Mouse (Mus musculus) forebrain, embryonic 11.5 days (tissue): ENCODE results near the gene Gtf2e1. TPM values are rescaled to one million over a fixed set of nuclear protein-coding genes. Genes with fewer than 3 reads are reported as not detected.

Experiments used
- ATAC-seq: fragments of 200-750 bp; cut with Nextera tagmentation; replicated peaks from 2 replicates; pipeline ENCODE4 v1.8.0; 2017; ENCODE audit warnings: moderate TSS enrichment; ENCODE audit not compliant: low FRiP score
- DNase-seq: peaks from one replicate; pipeline ENCODE4 v3.0.0-alpha.2; 2017; ENCODE audit warnings: low spot score
- H3K27ac ChIP-seq: fragments of 300-500 bp; sonication (generic); 2 replicates; pipeline ENCODE4 v1.5.1; 2014; ENCODE audit warnings: low read depth, low read length
- H3K27me3 ChIP-seq: fragments of 300-500 bp; sonication (generic); 2 replicates; pipeline ENCODE4 v1.6.1; 2014; ENCODE audit warnings: mild to moderate bottlenecking, low read length, mixed read lengths; ENCODE audit not compliant: control insufficient read depth, insufficient read depth
- H3K36me3 ChIP-seq: fragments of 300-500 bp; sonication (generic); 2 replicates; pipeline ENCODE4 v1.6.1; 2014; ENCODE audit warnings: mild to moderate bottlenecking, low read length, moderate library complexity, mixed read lengths; ENCODE audit not compliant: control insufficient read depth, insufficient read depth
- H3K4me1 ChIP-seq: fragments of 300-500 bp; sonication (generic); replicated peaks from 2 replicates; pipeline ENCODE4 v1.6.1; 2014; ENCODE audit warnings: low read length, mixed read lengths; ENCODE audit not compliant: control insufficient read depth, insufficient read depth
- H3K4me2 ChIP-seq: fragments of 300-500 bp; sonication (generic); 2 replicates; pipeline ENCODE4 v1.6.1; 2014; ENCODE audit warnings: low read depth, mild to moderate bottlenecking, low read length, moderate library complexity, mixed read lengths; ENCODE audit not compliant: severe bottlenecking
- H3K4me3 ChIP-seq: fragments of 300-500 bp; sonication (generic); 2 replicates; pipeline ENCODE4 v1.5.1; 2014; ENCODE audit warnings: low read depth, low read length
- H3K9ac ChIP-seq: fragments of 300-500 bp; sonication (generic); 2 replicates; pipeline ENCODE4 v1.6.1; 2014; ENCODE audit warnings: low read length
- H3K9me3 ChIP-seq: fragments of 300-500 bp; sonication (generic); 2 replicates; pipeline ENCODE4 v1.6.1; 2016; ENCODE audit warnings: low read length, mixed read lengths; ENCODE audit not compliant: control insufficient read depth
- WGBS: fragments of 180-500 bp; shearing (Covaris S2); extraction: QIAGEN DNeasy Blood & Tissue Kit; methylation state at CpG from one replicate; pipeline ENCODE4 v1.1.7; 2014; 5-methylcytosine and 5-hydroxymethylcytosine counted together
- polyA plus RNA-seq: library from polyadenylated mRNA; unstranded; fragments of >200 nt; fragmentation: Nextera tagmentation; extraction: Ambion mirVana; gene quantifications from 2 replicates; pipeline ENCODE4 v1.2.1, GENCODE M21; 2014

Gene Gtf2e1
- polyA plus RNA-seq, 1 experiment from 2014 or later = 56.5 TPM

GRCm38 (mm10) chr16:37562961-37563360, 23.4 kb upstream of the Gtf2e1 start:
- Histone ChIP-seq H3K4me2 (no peak overlapping the region), H3K27me3 (no peaks in the 10 kb centered on the region), H3K4me3 (no peak overlapping the region), H3K27ac (no peak overlapping the region), H3K9ac (no peak overlapping the region), H3K36me3 (peaks cover 3% of the 10 kb centered on the region; the same call in 1 of the 2 replicates), H3K9me3 (no peaks in the 10 kb centered on the region), H3K4me1 (no peaks in the 10 kb centered on the region)
- 79% methylated on average over 5 of the region's 5 CpGs for WGBS
- DNase-seq (no peak), ATAC-seq (no peak)

DNA sequence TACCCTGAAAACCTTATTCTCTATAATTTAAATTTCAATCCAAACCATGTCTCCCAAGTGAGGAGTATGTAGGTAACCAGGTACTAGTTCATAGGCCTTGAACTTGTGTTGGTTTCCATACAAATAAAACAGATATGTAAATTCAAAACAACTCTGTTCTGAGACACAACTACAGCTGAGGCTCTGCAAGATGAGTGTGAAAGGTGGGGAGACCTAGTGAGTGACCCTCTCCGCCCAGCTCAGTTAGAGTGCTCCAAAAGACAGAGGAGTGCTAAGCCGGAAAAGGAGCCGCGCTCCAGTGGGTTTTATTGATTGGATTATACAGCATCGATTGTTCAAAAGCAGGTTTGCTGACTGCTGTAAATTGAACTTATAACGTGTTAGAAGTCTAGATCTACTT, 22.8 kb upstream of the Gtf2e1 start:
- H3K36me3 ChIP-seq = peaks cover 5% of the 10 kb centered on the region; the same call in 1 of the 2 replicates
- no peak overlapping the region for H3K4me3 ChIP-seq
- no peaks in the 10 kb centered on the region for H3K27me3 ChIP-seq
- WGBS = 51% methylated on average over 6 of the region's 6 CpGs
- no peaks in the 10 kb centered on the region for H3K9me3 ChIP-seq
- H3K4me2 ChIP-seq = no peak overlapping the region
- no peaks in the 10 kb centered on the region for H3K4me1 ChIP-seq
- no peak overlapping the region for H3K9ac ChIP-seq
- no peak for DNase-seq
- no peak overlapping the region for H3K27ac ChIP-seq
- ATAC-seq = no peak

DNA sequence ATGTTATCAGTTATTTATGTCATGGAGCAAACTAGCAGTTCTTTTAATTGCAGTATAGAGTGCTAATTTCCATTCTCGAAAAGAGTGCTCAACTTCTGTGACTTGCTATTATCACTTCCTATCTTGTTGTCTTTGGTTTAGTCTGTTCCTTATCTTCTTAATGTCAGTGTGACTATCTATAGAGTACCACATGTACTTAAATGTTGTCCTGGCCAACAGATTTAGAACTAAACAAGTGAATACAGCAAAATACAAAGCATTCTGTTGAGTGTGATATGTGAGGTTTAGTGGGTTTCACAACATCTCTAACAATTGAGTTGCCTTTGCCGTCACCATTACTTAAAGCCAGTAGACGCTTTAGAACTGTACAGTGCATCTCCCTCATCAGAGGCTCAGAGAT, 13.2 kb upstream of the Gtf2e1 start:
- Histone ChIP-seq H3K4me3 (no peak overlapping the region), H3K9me3 (no peaks in the 10 kb centered on the region), H3K36me3 (peaks cover 5% of the 10 kb centered on the region; the same call in 1 of the 2 replicates), H3K4me1 (no peaks in the 10 kb centered on the region), H3K4me2 (no peak overlapping the region), H3K9ac (no peak overlapping the region), H3K27me3 (no peaks in the 10 kb centered on the region), H3K27ac (no peak overlapping the region)
- DNase-seq (no peak), ATAC-seq (no peak)
- 93% methylated on average over 3 of the region's 3 CpGs for WGBS

GRCm38 (mm10) chr16:37550981-37551380, 11.4 kb upstream of the Gtf2e1 start:
- Histone ChIP-seq H3K36me3 (no peaks in the 10 kb centered on the region), H3K4me3 (no peak overlapping the region), H3K9me3 (no peaks in the 10 kb centered on the region), H3K27ac (no peak overlapping the region), H3K27me3 (no peaks in the 10 kb centered on the region), H3K4me2 (no peak overlapping the region), H3K4me1 (no peaks in the 10 kb centered on the region), H3K9ac (no peak overlapping the region)
- no peak for DNase-seq
- no peak for ATAC-seq
- 94% methylated on average over 2 of the region's 2 CpGs for WGBS

DNA sequence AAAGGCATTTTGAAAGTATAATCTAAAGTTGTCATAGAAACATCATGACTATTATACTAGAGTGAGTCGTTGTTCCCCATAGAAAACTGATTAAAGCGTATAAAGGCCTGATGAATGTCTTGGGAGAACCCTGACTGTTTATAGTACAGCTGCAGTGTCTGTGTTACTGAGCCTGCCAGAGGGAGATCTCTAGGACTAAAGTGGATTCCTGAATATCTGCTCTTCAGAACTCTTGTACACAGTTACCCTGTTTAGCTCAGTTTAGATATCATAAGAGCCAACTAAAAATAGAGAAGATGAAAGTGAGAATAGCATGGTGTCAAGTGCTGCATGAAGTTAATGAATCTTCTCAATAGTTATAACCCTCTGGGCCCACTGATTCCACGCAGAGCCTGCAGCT, 10.7 kb upstream of the Gtf2e1 start:
- H3K27me3 ChIP-seq = no peaks in the 10 kb centered on the region
- no peak overlapping the region for H3K4me3 ChIP-seq
- 82% methylated on average over 3 of the region's 3 CpGs for WGBS
- no peak for ATAC-seq
- H3K27ac ChIP-seq = no peak overlapping the region
- no peaks in the 10 kb centered on the region for H3K36me3 ChIP-seq
- no peaks in the 10 kb centered on the region for H3K9me3 ChIP-seq
- H3K4me2 ChIP-seq = no peak overlapping the region
- DNase-seq = no peak
- H3K4me1 ChIP-seq = no peaks in the 10 kb centered on the region
- no peak overlapping the region for H3K9ac ChIP-seq

DNA sequence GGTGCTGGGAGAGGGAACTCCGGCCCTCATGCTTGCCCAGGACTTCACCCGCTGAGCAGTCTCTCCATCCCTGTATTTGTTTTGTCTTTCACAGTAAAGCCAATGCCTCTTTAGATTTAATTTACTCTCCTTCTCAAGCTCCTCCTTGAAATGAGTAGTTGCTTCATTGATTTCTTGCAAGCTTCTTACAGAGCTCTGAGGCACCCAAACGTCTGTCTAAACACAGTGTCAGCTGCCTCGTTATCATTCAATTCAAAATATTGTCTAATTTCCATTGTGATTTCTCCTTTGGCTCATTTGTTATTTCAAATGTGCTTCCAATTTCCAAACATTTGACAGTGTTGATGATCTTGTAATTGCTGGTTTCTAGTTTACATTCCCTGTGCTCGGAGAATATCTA, 6.7 kb upstream of the Gtf2e1 start:
- no peaks in the 10 kb centered on the region for H3K9me3 ChIP-seq
- H3K36me3 ChIP-seq = no peaks in the 10 kb centered on the region
- H3K4me1 ChIP-seq = no peaks in the 10 kb centered on the region
- no peak overlapping the region for H3K27ac ChIP-seq
- no peak overlapping the region for H3K4me3 ChIP-seq
- ATAC-seq (no peak), DNase-seq (no peak)
- no peaks in the 10 kb centered on the region for H3K27me3 ChIP-seq
- H3K9ac ChIP-seq = no peak overlapping the region; the same call in 1 of the 2 replicates
- WGBS = 67% methylated on average over 5 of the region's 5 CpGs
- no peak overlapping the region for H3K4me2 ChIP-seq

DNA sequence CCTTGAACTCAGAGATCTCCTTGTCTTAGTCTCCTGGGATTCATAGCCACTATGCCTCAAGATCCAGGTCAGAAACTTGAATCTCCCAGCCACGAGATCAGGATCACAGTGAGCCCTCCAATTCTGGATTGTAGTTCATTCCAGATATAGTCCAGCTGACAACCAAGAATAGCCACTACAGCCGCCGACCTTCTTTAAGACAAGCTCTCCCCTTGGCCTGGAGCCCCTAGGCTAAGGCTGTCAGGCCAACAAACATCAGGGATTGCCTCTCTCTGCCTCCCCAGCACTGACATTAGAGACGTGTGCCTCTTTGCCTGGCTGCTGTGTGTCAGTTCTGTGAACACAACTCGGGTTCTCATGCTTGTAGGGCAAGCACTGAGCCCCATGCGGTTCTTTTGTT, 1.2 kb upstream of the Gtf2e1 start:
- DNase-seq (no peak), ATAC-seq (no peak)
- H3K27ac ChIP-seq = no peak overlapping the region
- 88% methylated on average over 6 of the region's 6 CpGs for WGBS
- no peaks in the 10 kb centered on the region for H3K9me3 ChIP-seq
- no peaks in the 10 kb centered on the region for H3K27me3 ChIP-seq
- peaks cover 3% of the 10 kb centered on the region for H3K4me1 ChIP-seq
- H3K9ac ChIP-seq = no peak overlapping the region
- H3K4me3 ChIP-seq = no peak overlapping the region
- peak overlapping the region; percentile 67 for H3K4me2 ChIP-seq
- no peaks in the 10 kb centered on the region for H3K36me3 ChIP-seq

- Histone ChIP-seq H3K4me1 (peaks cover 3% of the 10 kb centered on the region), H3K9ac (peak overlapping the region; percentile 91), H3K4me2 (peak overlapping the region; percentile 78), H3K27me3 (no peaks in the 10 kb centered on the region), H3K36me3 (no peaks in the 10 kb centered on the region), H3K4me3 (peak overlapping the region; percentile 82), H3K9me3 (no peaks in the 10 kb centered on the region), H3K27ac (peak overlapping the region; percentile 34; the same call in 1 of the 2 replicates)
- ATAC-seq = peak; percentile 59
- under 1% methylated on average over 22 of the region's 22 CpGs for WGBS
- DNase-seq = no peak
These were observed 364 bp downstream of the Gtf2e1 start for GRCm38 (mm10) chr16:37539240-37539610.

DNA sequence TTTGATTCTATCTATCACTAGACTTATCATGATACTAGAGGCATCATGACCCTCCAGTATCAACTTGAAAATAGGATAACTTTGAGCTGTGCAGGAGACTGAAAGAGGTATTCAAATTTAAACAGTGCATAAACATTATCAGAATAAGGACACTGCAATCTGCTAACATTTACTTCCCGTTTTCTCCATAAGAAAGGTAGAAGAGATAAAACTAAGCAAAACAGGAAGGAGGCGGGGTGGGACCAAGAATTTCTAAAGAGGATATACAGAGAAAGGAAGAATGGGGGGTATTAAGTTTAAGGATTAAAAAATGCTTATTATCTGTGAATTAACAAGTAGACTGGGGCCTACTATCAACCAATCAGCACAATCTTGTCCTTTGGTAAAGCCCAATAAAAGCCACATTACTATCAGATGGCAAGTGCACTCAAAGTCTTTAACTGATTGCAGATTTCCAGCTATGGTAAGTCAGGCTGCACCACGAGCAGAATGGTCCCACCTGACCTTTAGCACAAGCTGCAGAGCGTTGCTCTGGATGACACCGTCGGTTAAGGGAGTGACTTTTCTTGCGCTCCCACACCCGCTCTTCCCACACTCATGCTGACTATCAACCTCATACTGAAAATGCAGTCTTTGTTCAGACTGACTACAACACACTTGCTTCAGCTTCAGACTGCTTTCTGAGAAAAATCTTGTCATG, 6.1 kb downstream of the Gtf2e1 start:
- WGBS = 89% methylated on average over 8 of the region's 8 CpGs

More for the DNA sequence above, 6.1 kb downstream of the Gtf2e1 start:
- no peak overlapping the region for H3K27ac ChIP-seq
- ATAC-seq (no peak), DNase-seq (no peak)
- H3K4me3 ChIP-seq = no peak overlapping the region
- H3K9ac ChIP-seq = no peak overlapping the region
- H3K9me3 ChIP-seq = no peaks in the 10 kb centered on the region
- H3K4me2 ChIP-seq = no peak overlapping the region
- no peaks in the 10 kb centered on the region for H3K27me3 ChIP-seq
- H3K36me3 ChIP-seq = no peaks in the 10 kb centered on the region
- peaks cover under 1% of the 10 kb centered on the region for H3K4me1 ChIP-seq
